Mouse (Mus musculus): ENCODE data around the gene Tgtp2.

DNA sequence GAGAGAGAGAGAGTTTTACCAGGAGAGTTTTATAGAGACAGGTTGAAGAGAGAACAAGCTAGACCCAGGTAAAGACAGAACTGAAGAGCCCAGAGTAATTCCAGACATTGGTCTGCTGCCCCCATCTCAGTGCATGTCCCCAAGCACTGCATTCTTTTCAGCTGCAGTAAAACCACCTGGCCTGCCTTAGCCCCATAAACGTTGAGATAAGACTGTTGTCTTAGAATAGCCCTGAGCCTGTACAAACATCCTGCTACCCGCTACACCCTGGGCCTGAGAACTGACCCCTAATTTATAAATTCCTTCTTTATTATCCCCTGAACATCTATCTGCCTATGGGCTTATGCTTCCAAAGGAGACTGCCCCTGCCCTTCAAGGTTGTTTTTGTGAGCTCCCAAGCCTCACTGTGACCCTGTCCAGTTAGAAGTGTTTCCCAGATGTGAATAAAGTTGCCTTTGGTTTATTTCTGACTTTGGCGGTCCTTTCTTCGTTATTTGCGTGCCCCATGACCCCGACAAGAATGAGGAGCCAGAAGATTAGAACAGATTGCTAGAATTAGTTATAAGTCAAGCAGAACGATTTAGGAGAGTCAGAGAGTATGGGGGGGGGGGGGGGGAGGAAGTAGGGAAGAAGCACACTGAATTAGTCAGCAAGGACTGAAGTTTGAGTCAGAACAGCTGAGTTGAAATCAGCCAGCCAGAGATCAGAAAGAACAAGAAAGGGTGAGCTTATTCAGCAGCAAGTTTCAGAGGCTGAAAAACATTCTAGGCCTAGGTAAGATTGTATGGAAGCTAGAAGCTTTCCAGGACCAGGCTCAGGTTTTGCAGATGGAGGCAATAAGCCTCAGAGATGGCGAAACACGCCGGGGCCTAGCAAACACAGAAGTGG lies 43.9 kb upstream of the Tgtp2 start:
- TF ChIP-seq POLR2A (IDR thresholded peaks at IDR 0.05; ENCODE audit: control insufficient read depth, extremely low read depth, insufficient read depth, low read length, poor library complexity) (no peak), CTCF (IDR thresholded peaks at IDR 0.05; ENCODE audit: borderline replicate concordance, control insufficient read depth, extremely low read depth, insufficient read depth, low read length, poor library complexity) (no peak)

All from thymus, adult 2 months (tissue).